16 mouse cellular contexts compared by ENCODE assay signal in genomic region chr14:115477360-115477759, GRCm38 (mm10).
DNase-seq lines count a peak whose midpoint lies in the region; ATAC-seq and TF ChIP-seq lines count a peak whose summit lies in the region.
"Had no signal": no experiment of that assay in that cellular context is flagged by ENCODE, and none has a peak within 500 bp of the region (broad histone marks: within the 10 kb centered on the region; RNA-seq: fewer than 3 reads in every experiment).

No protein-coding gene starts in this region.

- H3K4me3 ChIP-seq in forebrain, embryonic 16.5 days (replicated peaks; ENCODE audit: low read length): no peak overlapping the region
- no peak overlapping the region for H3K4me3 ChIP-seq in forebrain, embryonic 12.5 days (replicated peaks)
- H3K4me3 ChIP-seq in hindbrain, postnatal 0 days (ENCODE audit: low read length): no peak overlapping the region
- no peak overlapping the region for H3K4me3 ChIP-seq in hindbrain, embryonic 13.5 days
- H3K4me3 ChIP-seq in neural tube, embryonic 11.5 days (ENCODE audit: low read depth, low read length): no peak overlapping the region
- H3K4me3 ChIP-seq in stomach, embryonic 16.5 days (replicated peaks; ENCODE audit: low read length): no peak overlapping the region

- H3K9ac ChIP-seq in forebrain, embryonic 16.5 days (replicated peaks; ENCODE audit: low read depth, low read length): no peak overlapping the region
- H3K9ac ChIP-seq in forebrain, embryonic 12.5 days: no peak overlapping the region
- H3K9ac ChIP-seq in hindbrain, postnatal 0 days (replicated peaks; ENCODE audit: low read length): no peak overlapping the region; the same call in 1 of the 2 replicates
- no peak overlapping the region for H3K9ac ChIP-seq in hindbrain, embryonic 13.5 days
- no peak overlapping the region for H3K9ac ChIP-seq in neural tube, embryonic 11.5 days (ENCODE audit: low read length)
- H3K9ac ChIP-seq in stomach, embryonic 16.5 days (ENCODE audit: low read length): no peak overlapping the region

- H3K27ac ChIP-seq in forebrain, embryonic 16.5 days (ENCODE audit: low read length): no peak overlapping the region
- H3K27ac ChIP-seq in forebrain, embryonic 12.5 days: no peak overlapping the region
- H3K27ac ChIP-seq in hindbrain, postnatal 0 days: no peak overlapping the region
- no peak overlapping the region for H3K27ac ChIP-seq in hindbrain, embryonic 13.5 days
- H3K27ac ChIP-seq in neural tube, embryonic 11.5 days (ENCODE audit: low read depth, low read length): no peak overlapping the region
- no peak overlapping the region for H3K27ac ChIP-seq in stomach, embryonic 16.5 days (ENCODE audit: low read length)

- H3K27me3 ChIP-seq in forebrain, embryonic 16.5 days (replicated peaks; ENCODE audit: control insufficient read depth, insufficient read depth, low read length): no peaks in the 10 kb centered on the region
- H3K27me3 ChIP-seq in forebrain, embryonic 12.5 days: no peaks in the 10 kb centered on the region
- no peaks in the 10 kb centered on the region for H3K27me3 ChIP-seq in hindbrain, postnatal 0 days (ENCODE audit: insufficient read depth, low read length)
- no peaks in the 10 kb centered on the region for H3K27me3 ChIP-seq in hindbrain, embryonic 13.5 days
- no peaks in the 10 kb centered on the region for H3K27me3 ChIP-seq in neural tube, embryonic 11.5 days (ENCODE audit: control insufficient read depth, insufficient read depth, low read length)
- no peaks in the 10 kb centered on the region for H3K27me3 ChIP-seq in stomach, embryonic 16.5 days (ENCODE audit: control insufficient read depth, insufficient read depth, low read length)

- peak; percentile 4 for DNase-seq in hindbrain, postnatal 0 days (ENCODE audit: low spot score)
- peak; percentile 19 for DNase-seq in neural tube, embryonic 11.5 days (ENCODE audit: low spot score)
- no peak for DNase-seq in neural tube, embryonic 10.5 days (ENCODE audit: extremely low spot score, low spot score)
- no peak for DNase-seq in MN1 (ENCODE audit: low spot score)
- DNase-seq: adrenal gland, postnatal 36 days; cerebellum, adult 11-12 months; gastrocnemius, postnatal 36 days; layer of hippocampus, adult 9-11 months; lung, postnatal 4 days; right cerebral cortex, postnatal 14 days had no signal

- TF ChIP-seq CTCF in hindbrain, postnatal 0 days (IDR thresholded peaks at IDR 0.05; ENCODE audit: low read depth): no peak

- ATAC-seq in forebrain, embryonic 16.5 days: peak; percentile 54; the same call in 1 of the 2 replicates
- no peak; the same call in 1 of the 2 replicates for ATAC-seq in forebrain, embryonic 12.5 days (ENCODE audit: low FRiP score)
- peak; percentile 49; the same call in 1 of the 2 replicates for ATAC-seq in hindbrain, postnatal 0 days
- ATAC-seq in hindbrain, embryonic 13.5 days (ENCODE audit: low FRiP score): no peak
- ATAC-seq in neural tube, embryonic 11.5 days (ENCODE audit: insufficient read depth, low FRiP score, low TSS enrichment): no peak
- peak; percentile 53; the same call in 1 of the 2 replicates for ATAC-seq in stomach, embryonic 16.5 days (ENCODE audit: insufficient read depth, low FRiP score)
- ATAC-seq: inflammation-experienced regulatory T-cells, adult 6 months had no signal

- H3K36me3 ChIP-seq in forebrain, embryonic 16.5 days (ENCODE audit: control insufficient read depth, insufficient read depth): no peaks in the 10 kb centered on the region
- H3K36me3 ChIP-seq in forebrain, embryonic 12.5 days (replicated peaks): no peaks in the 10 kb centered on the region
- H3K36me3 ChIP-seq in hindbrain, postnatal 0 days (ENCODE audit: insufficient read depth, low read length): no peaks in the 10 kb centered on the region
- no peaks in the 10 kb centered on the region for H3K36me3 ChIP-seq in hindbrain, embryonic 13.5 days
- H3K36me3 ChIP-seq in neural tube, embryonic 11.5 days (ENCODE audit: control insufficient read depth, insufficient read depth, low read length): no peaks in the 10 kb centered on the region
- H3K36me3 ChIP-seq in stomach, embryonic 16.5 days (ENCODE audit: control insufficient read depth, insufficient read depth, low read length): no peaks in the 10 kb centered on the region
- H3K36me3 ChIP-seq: G1E had no signal

- H3K4me2 ChIP-seq in forebrain, embryonic 16.5 days (ENCODE audit: low read length): no peak overlapping the region
- no peak overlapping the region for H3K4me2 ChIP-seq in forebrain, embryonic 12.5 days
- peak overlapping the region; percentile 39 for H3K4me2 ChIP-seq in hindbrain, postnatal 0 days (ENCODE audit: low read depth, low read length)
- no peak overlapping the region for H3K4me2 ChIP-seq in hindbrain, embryonic 13.5 days
- no peak overlapping the region for H3K4me2 ChIP-seq in neural tube, embryonic 11.5 days (ENCODE audit: low read depth)
- H3K4me2 ChIP-seq in stomach, embryonic 16.5 days (ENCODE audit: low read depth, low read length): peak overlapping the region; percentile 14

- H3K4me1 ChIP-seq in forebrain, embryonic 16.5 days (replicated peaks; ENCODE audit: control insufficient read depth, insufficient read depth, low read length): no peaks in the 10 kb centered on the region; the same call in 1 of the 2 replicates
- no peaks in the 10 kb centered on the region for H3K4me1 ChIP-seq in forebrain, embryonic 12.5 days
- H3K4me1 ChIP-seq in hindbrain, postnatal 0 days (ENCODE audit: insufficient read depth, low read length): 0 out of 2 replicates have a peak, but pooled peaks cover 4% of the 10 kb centered on the region
- no peaks in the 10 kb centered on the region for H3K4me1 ChIP-seq in hindbrain, embryonic 13.5 days (replicated peaks)
- H3K4me1 ChIP-seq in neural tube, embryonic 11.5 days (ENCODE audit: control insufficient read depth, insufficient read depth, low read length): no peaks in the 10 kb centered on the region
- H3K4me1 ChIP-seq in stomach, embryonic 16.5 days (ENCODE audit: control insufficient read depth, insufficient read depth, low read length): peaks cover 4% of the 10 kb centered on the region; the same call in 1 of the 2 replicates

- WGBS in forebrain, embryonic 16.5 days: 46% methylated on average over 14 of the region's 14 CpGs
- 78% methylated on average over 14 of the region's 14 CpGs for WGBS in forebrain, embryonic 12.5 days
- 47% methylated on average over 14 of the region's 14 CpGs for WGBS in hindbrain, postnatal 0 days
- WGBS in hindbrain, embryonic 13.5 days: 64% methylated on average over 14 of the region's 14 CpGs
- 69% methylated on average over 14 of the region's 14 CpGs for WGBS in neural tube, embryonic 11.5 days
- WGBS in stomach, embryonic 16.5 days: 39% methylated on average over 14 of the region's 14 CpGs

- H3K9me3 ChIP-seq in forebrain, embryonic 16.5 days (ENCODE audit: control insufficient read depth, low read length): no peaks in the 10 kb centered on the region
- no peaks in the 10 kb centered on the region for H3K9me3 ChIP-seq in forebrain, embryonic 12.5 days
- no peaks in the 10 kb centered on the region for H3K9me3 ChIP-seq in hindbrain, postnatal 0 days (ENCODE audit: low read length)
- no peaks in the 10 kb centered on the region for H3K9me3 ChIP-seq in hindbrain, embryonic 13.5 days
- no peaks in the 10 kb centered on the region for H3K9me3 ChIP-seq in neural tube, embryonic 11.5 days (ENCODE audit: control insufficient read depth, low read length)
- H3K9me3 ChIP-seq in stomach, embryonic 16.5 days (replicated peaks; ENCODE audit: control insufficient read depth, low read length): no peaks in the 10 kb centered on the region

Comparison
In these comparisons a context has a peak if more than half of its experiments do, and no peak if none do; other contexts are left out.
1. ATAC-seq: peak in forebrain, embryonic 16.5 days (single experiment), hindbrain, postnatal 0 days (single experiment) and stomach, embryonic 16.5 days (single experiment); none in forebrain, embryonic 12.5 days (single experiment), hindbrain, embryonic 13.5 days (single experiment) and neural tube, embryonic 11.5 days (single experiment).
2. H3K4me2 ChIP-seq: peak in hindbrain, postnatal 0 days (single experiment) and stomach, embryonic 16.5 days (single experiment); none in forebrain, embryonic 16.5 days (single experiment), forebrain, embryonic 12.5 days (single experiment), hindbrain, embryonic 13.5 days (single experiment) and neural tube, embryonic 11.5 days (single experiment).
3. DNase-seq: peak in hindbrain, postnatal 0 days (single experiment) and neural tube, embryonic 11.5 days (single experiment); none in neural tube, embryonic 10.5 days (single experiment) and MN1 (single experiment).